ENCODE assay signal across 8 mouse cellular contexts in the genomic region with DNA sequence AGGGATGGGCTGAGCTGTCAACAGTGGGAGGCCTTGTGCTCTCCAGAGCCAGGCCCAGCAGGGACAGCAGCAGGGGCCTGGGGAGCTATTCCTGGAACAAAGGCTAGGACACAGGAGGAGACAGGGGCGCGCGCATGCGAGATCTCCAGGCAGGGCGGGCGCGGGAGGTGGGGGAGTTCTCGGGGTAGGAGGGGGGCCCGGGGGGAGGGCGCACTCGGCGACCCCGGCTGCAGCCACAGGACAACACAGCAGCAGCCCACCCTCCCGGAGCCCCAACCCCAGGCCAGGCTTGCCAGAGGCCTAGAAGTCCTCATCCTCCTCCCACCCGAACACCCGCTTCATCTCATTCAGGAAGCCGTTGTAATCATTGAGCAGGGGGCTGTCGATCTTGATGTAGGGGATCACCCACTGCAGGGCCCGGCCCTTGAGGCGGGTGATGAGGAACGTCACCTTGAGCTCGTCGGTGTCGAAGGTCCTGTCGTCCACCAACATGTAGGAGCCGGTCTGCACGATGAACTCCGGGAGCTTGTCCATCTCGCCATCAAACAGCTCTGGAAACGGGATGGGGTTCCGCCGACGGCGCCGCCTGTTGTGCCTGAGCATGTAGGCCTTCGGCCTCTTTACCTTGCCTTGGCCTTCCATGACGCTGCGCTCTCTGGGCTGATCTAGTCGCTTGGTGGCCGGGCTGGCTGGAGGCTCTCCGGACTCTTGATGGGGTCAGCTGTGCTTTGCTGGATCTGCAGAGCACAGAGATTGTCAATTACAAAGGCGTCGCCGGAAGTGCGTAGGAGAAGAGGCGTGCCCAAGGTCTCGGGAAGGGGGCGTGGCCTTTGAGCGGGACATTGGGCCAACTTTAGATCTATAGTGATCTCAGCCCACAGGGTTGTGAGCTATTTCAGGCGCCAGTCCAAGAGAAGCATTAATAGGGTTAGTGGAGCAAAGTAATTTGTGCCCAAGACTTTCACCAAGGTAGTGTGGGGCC. TPM values are rescaled to one million over a fixed set of nuclear protein-coding genes. Genes with fewer than 3 reads are reported as not detected.
DNase-seq lines count a peak whose midpoint lies in the region; ATAC-seq and TF ChIP-seq lines count a peak whose summit lies in the region.
"Not testable (repeated sequence)": the region's sequence is repeated elsewhere in the genome, so short reads cannot be mapped to it uniquely, and the experiment has no call there.

Rtl8a (minus strand) TSS at position 703 of the 982 bp plus-strand sequence.

- H3K4me2 ChIP-seq in forebrain, embryonic 13.5 days, result peak within 1 kb of the TSS; percentile 50
- peak within 1 kb of the TSS; percentile 44 for H3K4me2 ChIP-seq in heart, postnatal 0 days (ENCODE audit: low read depth, low read length)
- peak within 1 kb of the TSS; percentile 37; the same call in 1 of the 2 replicates for H3K4me2 ChIP-seq in liver, embryonic 14.5 days (ENCODE audit: low read depth)
- peak within 1 kb of the TSS; percentile 43 for H3K4me2 ChIP-seq in stomach, embryonic 15.5 days

- DNase-seq in c-Kit-positive CD71-positive TER-119-positive erythroid progenitor cells, embryonic 14.5 days (ENCODE audit: low spot score), result peak; percentile 37
- DNase-seq in heart, postnatal 0 days (ENCODE audit: low spot score), result peak; percentile 80
- peak; percentile 85 to 88 for DNase-seq in kidney, postnatal 36 days
- DNase-seq in liver, embryonic 14.5 days (ENCODE audit: low read depth in 3 of 3, low spot score in 3 of 3), result peak; percentile 25 to 28 (median 27)
- peak; percentile 69 for DNase-seq in neural tube, embryonic 10.5 days (ENCODE audit: extremely low spot score, low spot score)

- not testable (repeated sequence) for H3K9me3 ChIP-seq in forebrain, embryonic 13.5 days (replicated peaks); heart, postnatal 0 days (replicated peaks; ENCODE audit: control insufficient read depth, low read length); liver, embryonic 14.5 days (ENCODE audit: control insufficient read depth, low read length); stomach, embryonic 15.5 days

- not testable (repeated sequence) for H3K36me3 ChIP-seq in forebrain, embryonic 13.5 days (ENCODE audit: poor library complexity, severe bottlenecking); heart, postnatal 0 days (replicated peaks; ENCODE audit: control insufficient read depth, insufficient read depth, low read length); liver, embryonic 14.5 days (replicated peaks; ENCODE audit: control insufficient read depth, insufficient read depth, low read depth); stomach, embryonic 15.5 days

- not testable (repeated sequence) for H3K4me1 ChIP-seq in forebrain, embryonic 13.5 days; heart, postnatal 0 days (ENCODE audit: control insufficient read depth, insufficient read depth); liver, embryonic 14.5 days (replicated peaks; ENCODE audit: control insufficient read depth in 2 of 2, insufficient read depth in 2 of 2, low read length in 1 of 2); stomach, embryonic 15.5 days

- H3K27me3 ChIP-seq in forebrain, embryonic 13.5 days; heart, postnatal 0 days (ENCODE audit: control insufficient read depth, insufficient read depth, low read length); liver, embryonic 14.5 days (ENCODE audit: control insufficient read depth, insufficient read depth, low read length); stomach, embryonic 15.5 days (replicated peaks): not testable (repeated sequence)

- H3K27ac ChIP-seq in forebrain, embryonic 13.5 days; liver, embryonic 14.5 days: not testable (repeated sequence)
- H3K27ac ChIP-seq in heart, postnatal 0 days (ENCODE audit: low read depth), result peak within 1 kb of the TSS; percentile 81
- H3K27ac ChIP-seq in stomach, embryonic 15.5 days, result 0 out of 2 replicates have a peak within 1 kb of the TSS, but pooled peaks have one; percentile 40

- peak within 1 kb of the TSS; percentile 43; the same call in 1 of the 2 replicates for H3K9ac ChIP-seq in forebrain, embryonic 13.5 days
- H3K9ac ChIP-seq in heart, postnatal 0 days (replicated peaks; ENCODE audit: low read depth, low read length); liver, embryonic 14.5 days (replicated peaks); stomach, embryonic 15.5 days: not testable (repeated sequence)

- not testable (repeated sequence) for TF ChIP-seq CTCF in heart, postnatal 0 days (IDR thresholded peaks at IDR 0.05; ENCODE audit: low read depth); liver, embryonic 14.5 days (IDR thresholded peaks at IDR 0.05; ENCODE audit: low read depth)

- WGBS in forebrain, embryonic 13.5 days, result 17% methylated on average over 11 of the region's 50 CpGs
- 28% methylated on average over 11 of the region's 50 CpGs for WGBS in heart, postnatal 0 days
- whole genome bisulfite sequencing in liver, embryonic 14.5 days (ENCODE audit: insufficient replicate concordance), result 10% methylated on average over 12 of the region's 50 CpGs
- WGBS in stomach, embryonic 15.5 days, result 21% methylated on average over 9 of the region's 50 CpGs

- peak; percentile 98 for ATAC-seq in CD4-positive, CD25-positive, alpha-beta regulatory T cell, adult 4 months
- peak; percentile 96 for ATAC-seq in forebrain, embryonic 13.5 days
- ATAC-seq in heart, postnatal 0 days (ENCODE audit: insufficient read depth, low read depth), result peak; percentile 94
- ATAC-seq in liver, embryonic 14.5 days (ENCODE audit: insufficient read depth), result peak; percentile 67
- peak; percentile 92 for ATAC-seq in stomach, embryonic 15.5 days (ENCODE audit: insufficient read depth, low FRiP score, low read depth)

- not testable (repeated sequence) for TF ChIP-seq EP300 in heart, postnatal 0 days (IDR thresholded peaks at IDR 0.05; ENCODE audit: low read depth); liver, embryonic 14.5 days (IDR thresholded peaks at IDR 0.05; ENCODE audit: low read depth)

- peak within 1 kb of the TSS; percentile 32 for H3K4me3 ChIP-seq in forebrain, embryonic 13.5 days
- H3K4me3 ChIP-seq in heart, postnatal 0 days (ENCODE audit: low read depth, low read length), result peak within 1 kb of the TSS; percentile 38
- peak within 1 kb of the TSS in 1 of 2 experiments; percentile 26; a peak in 1 of 4 replicates for H3K4me3 ChIP-seq in liver, embryonic 14.5 days (ENCODE audit: insufficient read depth in 1 of 2, low read depth in 2 of 2, low read length in 2 of 2)
- peak within 1 kb of the TSS; percentile 35 for H3K4me3 ChIP-seq in stomach, embryonic 15.5 days (replicated peaks)

RNA-seq across cellular contexts. Expression of gene Rtl8a, which starts in this region (rescaled TPM):
- 10 to 100 TPM; 10.6 to 17.3 TPM for polyA plus RNA-seq in CD4-positive, CD25-positive, alpha-beta regulatory T cell, adult 4 months (2017; shearing (Covaris generic))
- 113 and 115 TPM in 2 replicates for polyA plus RNA-seq in forebrain, embryonic 13.5 days (2015; fragmentation: Nextera tagmentation; extraction: Ambion mirVana)
- total RNA-seq in heart, postnatal 0 days (2014; rRNA removed; ENCODE audit: low replicate concordance), result 121 and 177 TPM in 2 replicates
- 121 and 122 TPM in 2 replicates for polyA plus RNA-seq in heart, postnatal 0 days (2015; fragmentation: Nextera tagmentation; extraction: Ambion mirVana)
- polyA plus RNA-seq in liver, embryonic 14.5 days (2012; rRNA removed), result 5.2 and 5.9 TPM in 2 replicates
- polyA plus RNA-seq in liver, embryonic 14.5 days (2014; fragmentation: Nextera tagmentation; extraction: Ambion mirVana), result 3.5 and 5.3 TPM in 2 replicates
- polyA plus RNA-seq in stomach, embryonic 15.5 days (2015; fragmentation: Nextera tagmentation; extraction: Ambion mirVana), result 52.3 and 61.6 TPM in 2 replicates

Comparison
In these comparisons a context has a peak if more than half of its experiments do, and no peak if none do; other contexts are left out.
1. DNase-seq: peak in every context shown above with its lines; median percentile 86 in kidney, postnatal 36 days; 80 in heart, postnatal 0 days; 69 in neural tube, embryonic 10.5 days; 37 in c-Kit-positive CD71-positive TER-119-positive erythroid progenitor cells, embryonic 14.5 days; 27 in liver, embryonic 14.5 days.